Mouse (Mus musculus) urinary bladder, adult 2 months (tissue): ENCODE measurements around the gene Shank2. TPM values are rescaled to one million over a fixed set of nuclear protein-coding genes. Genes with fewer than 3 reads are reported as not detected.

Source experiments
- DNase-seq: peaks from one replicate; pipeline ENCODE4 v3.0.0; 2022; ENCODE audit warnings: low spot score
- polyA plus RNA-seq: library from polyadenylated mRNA; depleted of rRNA; stranded (reverse); fragments of >200 nt; gene quantifications from 2 replicates; pipeline ENCODE4 v1.2.3, GENCODE M21; 2012

The Shank2 gene
- polyA plus RNA-seq, 1 experiment = 5.4 TPM

GRCm38 (mm10) chr7:144105952-144106351 is 104.2 kb downstream of the Shank2 start:
- no peak for DNase-seq

GRCm38 (mm10) chr7:144106352-144107011 is 104.8 kb downstream of the Shank2 start:
- no peak for DNase-seq

- no peak for DNase-seq
Observed at GRCm38 (mm10) chr7:144108141-144108540, 106.4 kb downstream of the Shank2 start.

- DNase-seq = no peak
Observed at GRCm38 (mm10) chr7:144111026-144111604, 109.4 kb downstream of the Shank2 start.

GRCm38 (mm10) chr7:144111981-144112380 is 110.3 kb downstream of the Shank2 start:
- DNase-seq = no peak

GRCm38 (mm10) chr7:144114230-144114629 is 112.5 kb downstream of the Shank2 start:
- DNase-seq = no peak

- no peak for DNase-seq
Observed at GRCm38 (mm10) chr7:144119562-144119961, 117.8 kb downstream of the Shank2 start.

- no peak for DNase-seq
Observed at GRCm38 (mm10) chr7:144132699-144133387, 131.1 kb downstream of the Shank2 start.

GRCm38 (mm10) chr7:144133388-144133998 is 131.8 kb downstream of the Shank2 start:
- no peak for DNase-seq

GRCm38 (mm10) chr7:144134699-144135098 is 133.0 kb downstream of the Shank2 start:
- no peak for DNase-seq

- no peak for DNase-seq
Observed at GRCm38 (mm10) chr7:144137827-144138226, 136.1 kb downstream of the Shank2 start.

GRCm38 (mm10) chr7:144138476-144138875 is 136.7 kb downstream of the Shank2 start:
- DNase-seq = no peak

GRCm38 (mm10) chr7:144139691-144140090 is 138.0 kb downstream of the Shank2 start:
- DNase-seq = no peak

- DNase-seq = no peak
Observed at GRCm38 (mm10) chr7:144140470-144140869, 138.7 kb downstream of the Shank2 start.

- no peak for DNase-seq
Observed at GRCm38 (mm10) chr7:144142036-144142435, 140.3 kb downstream of the Shank2 start.

GRCm38 (mm10) chr7:144143941-144144340 is 142.2 kb downstream of the Shank2 start:
- no peak for DNase-seq

GRCm38 (mm10) chr7:144148111-144148510 is 146.4 kb downstream of the Shank2 start:
- DNase-seq = no peak

- DNase-seq = no peak
Observed at GRCm38 (mm10) chr7:144153124-144153523, 151.4 kb downstream of the Shank2 start.

- no peak for DNase-seq
Observed at GRCm38 (mm10) chr7:144153682-144154081, 152.0 kb downstream of the Shank2 start.

- no peak for DNase-seq
Observed at GRCm38 (mm10) chr7:144157936-144158335, 156.2 kb downstream of the Shank2 start.

- no peak for DNase-seq
Observed at GRCm38 (mm10) chr7:144159556-144159955, 157.8 kb downstream of the Shank2 start.

GRCm38 (mm10) chr7:144160066-144160465 is 158.3 kb downstream of the Shank2 start:
- DNase-seq = no peak
